Mouse (Mus musculus): Measurements from ENCODE around the gene Spaca7. TPM values are rescaled to one million over a fixed set of nuclear protein-coding genes. Genes with fewer than 3 reads are reported as not detected.

The Spaca7 gene
- polyA plus RNA-seq, 1 experiment from 2014 or later: not detected

Other genes with a start within 250 kb of the Spaca7 start
- not detected in 2 replicates for gene Sox1, start 177.7 kb upstream of the Spaca7 start, polyA plus RNA-seq (2016; fragmentation: Nextera tagmentation; extraction: Ambion mirVana)
- gene Tubgcp3, start 99.2 kb downstream of the Spaca7 start, polyA plus RNA-seq (2016; fragmentation: Nextera tagmentation; extraction: Ambion mirVana): 38.7 TPM in 2 replicates
- gene Atp11a, start 184.0 kb downstream of the Spaca7 start, polyA plus RNA-seq (2016; fragmentation: Nextera tagmentation; extraction: Ambion mirVana): 2.2 and 2.7 TPM in 2 replicates